Mouse (Mus musculus): Measurements from ENCODE around the gene Irs2.

Gene Irs2

GRCm38 (mm10) chr8:10945939-10946740, 62.1 kb downstream of the Irs2 start:
- peak; percentile 81 for DNase-seq

- DNase-seq = no peak
Observed at GRCm38 (mm10) chr8:10945490-10945889, 62.8 kb downstream of the Irs2 start.

- DNase-seq = no peak
Observed at GRCm38 (mm10) chr8:10943314-10944060, 64.8 kb downstream of the Irs2 start.

- DNase-seq = no peak
Observed at GRCm38 (mm10) chr8:10939883-10940282, 68.4 kb downstream of the Irs2 start.

GRCm38 (mm10) chr8:10939210-10939782, 69.0 kb downstream of the Irs2 start:
- no peak for DNase-seq

GRCm38 (mm10) chr8:10938284-10938683, 70.0 kb downstream of the Irs2 start:
- peak; percentile 27 for DNase-seq

- DNase-seq = no peak
Observed at GRCm38 (mm10) chr8:10936646-10937045, 71.6 kb downstream of the Irs2 start.

GRCm38 (mm10) chr8:10935231-10935630, 73.0 kb downstream of the Irs2 start:
- DNase-seq = no peak

All from thymus, postnatal 14 days (tissue).